Mouse (Mus musculus) ovary, postnatal 10 days (tissue): Measurements from ENCODE around the gene Ano8.
"Not testable (repeated sequence)": the region's sequence is repeated elsewhere in the genome, so short reads cannot be mapped to it uniquely, and the experiment has no call there.

Experiments
- DNase-seq: peaks from one replicate; pipeline ENCODE4 v3.0.0; 2022; ENCODE audit warnings: low spot score

Gene Ano8

DNA sequence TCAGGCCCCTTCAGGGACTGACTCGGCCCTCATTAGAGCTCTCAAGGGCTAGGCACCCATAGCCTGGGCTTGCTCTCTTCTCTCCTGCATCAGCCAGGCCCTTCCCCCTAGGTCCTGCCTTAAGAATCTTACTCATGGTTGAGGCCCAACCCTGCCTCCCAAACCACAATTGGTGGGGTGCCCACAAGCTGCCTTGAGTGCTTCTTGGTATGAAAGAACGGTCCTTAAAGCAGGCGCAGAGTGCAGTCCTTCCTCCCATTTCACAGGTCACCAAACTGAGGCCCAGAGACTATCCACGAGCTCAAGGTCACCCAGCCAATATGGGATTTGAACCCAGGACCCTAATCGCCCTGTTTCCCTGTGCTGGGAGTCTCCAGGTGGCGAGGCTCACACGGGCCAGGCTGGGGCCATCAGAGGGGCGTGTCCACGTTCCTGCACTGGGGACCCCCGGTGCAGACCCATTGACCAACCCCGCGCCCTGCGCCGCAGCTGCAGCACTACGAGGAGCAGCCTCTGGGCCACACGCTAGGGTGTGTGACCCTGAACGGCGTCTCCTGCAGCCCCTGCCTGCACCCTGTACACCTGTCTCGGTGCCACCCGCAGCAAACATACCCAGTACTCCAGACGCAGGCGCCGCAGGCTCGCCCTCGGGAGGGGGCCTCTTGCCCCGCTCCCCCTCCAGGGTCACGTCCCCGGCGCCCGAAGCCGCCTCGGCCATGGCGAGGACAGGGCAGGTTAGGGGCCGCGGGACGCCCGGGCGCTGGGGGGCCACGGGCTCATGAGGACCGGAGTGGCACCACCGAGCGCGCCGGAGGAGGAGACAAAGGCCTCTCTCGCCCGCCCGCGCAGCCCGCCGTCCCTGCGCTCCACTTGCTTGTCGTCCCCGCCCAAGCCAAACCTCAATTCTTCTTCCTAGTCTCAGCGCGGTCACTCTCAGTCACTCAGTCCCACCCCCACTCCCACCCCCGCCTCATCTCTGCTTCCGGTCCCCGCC is at the start of gene Ano8:
TSS of gene Ano8 (minus strand) at position 822 of the 994 bp plus-strand sequence.
- DNase-seq = peak; percentile 66

DNA sequence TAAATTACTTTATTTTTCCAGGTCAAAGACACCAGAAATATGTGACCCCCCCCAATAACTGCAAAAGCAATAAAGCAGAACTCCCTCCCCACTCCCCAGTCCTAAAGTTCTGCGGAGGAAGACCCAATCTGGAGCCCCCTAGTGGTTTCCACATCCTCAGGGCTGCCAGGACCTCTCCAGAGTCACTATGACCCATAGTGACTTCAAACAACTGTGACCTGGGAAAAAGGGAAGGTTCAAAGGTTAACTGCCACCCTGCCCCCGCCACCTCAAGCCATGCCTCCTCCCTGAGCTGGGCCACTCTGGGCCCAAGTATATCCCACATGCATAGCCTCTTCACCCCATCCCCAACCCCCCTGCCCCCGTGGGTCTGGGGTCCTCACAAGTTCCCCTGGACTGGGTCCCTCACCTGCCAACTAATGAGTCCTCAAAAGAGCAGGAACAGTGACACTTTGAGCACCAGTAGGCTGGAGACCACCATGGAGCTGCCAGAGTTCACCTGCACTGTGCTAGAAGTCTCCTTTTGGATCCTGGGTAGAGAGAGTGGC is 48.6 kb upstream of the Ano8 start:
- DNase-seq = no peak

DNA sequence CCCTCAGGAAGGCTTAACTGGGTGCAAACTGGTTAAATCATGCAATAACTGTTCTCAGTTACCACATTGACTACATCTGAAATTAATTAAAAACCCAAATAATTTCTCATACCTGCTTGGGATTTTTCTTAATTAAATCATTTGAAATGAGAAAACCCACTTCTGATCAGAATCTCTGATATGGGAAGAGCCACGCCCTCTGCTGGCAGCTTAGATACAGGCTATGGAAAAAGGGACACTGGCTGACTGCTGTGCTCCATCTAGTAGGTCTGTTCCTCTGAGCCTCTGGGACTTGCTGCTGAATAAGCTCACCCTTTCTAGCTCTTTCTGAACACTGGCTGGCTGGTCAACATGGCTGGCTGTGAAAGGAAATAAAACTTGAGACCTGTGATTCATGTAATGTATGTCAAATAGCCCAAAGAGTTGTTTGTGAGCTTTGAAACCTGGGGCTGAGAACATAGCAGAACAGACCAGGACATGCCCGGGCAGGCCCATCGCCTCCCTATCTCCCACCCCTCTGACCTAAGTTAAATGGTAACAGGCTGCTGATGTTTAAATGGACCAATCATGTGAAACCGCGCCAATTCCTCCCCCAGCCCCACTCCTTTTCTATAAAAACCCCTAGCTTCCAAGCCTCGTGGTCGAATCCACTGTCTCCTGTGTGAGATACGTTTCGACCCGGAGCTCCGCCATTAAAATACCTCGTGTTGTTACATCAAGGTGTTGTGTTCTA is 45.1 kb upstream of the Ano8 start:
- DNase-seq = not testable (repeated sequence)

DNA sequence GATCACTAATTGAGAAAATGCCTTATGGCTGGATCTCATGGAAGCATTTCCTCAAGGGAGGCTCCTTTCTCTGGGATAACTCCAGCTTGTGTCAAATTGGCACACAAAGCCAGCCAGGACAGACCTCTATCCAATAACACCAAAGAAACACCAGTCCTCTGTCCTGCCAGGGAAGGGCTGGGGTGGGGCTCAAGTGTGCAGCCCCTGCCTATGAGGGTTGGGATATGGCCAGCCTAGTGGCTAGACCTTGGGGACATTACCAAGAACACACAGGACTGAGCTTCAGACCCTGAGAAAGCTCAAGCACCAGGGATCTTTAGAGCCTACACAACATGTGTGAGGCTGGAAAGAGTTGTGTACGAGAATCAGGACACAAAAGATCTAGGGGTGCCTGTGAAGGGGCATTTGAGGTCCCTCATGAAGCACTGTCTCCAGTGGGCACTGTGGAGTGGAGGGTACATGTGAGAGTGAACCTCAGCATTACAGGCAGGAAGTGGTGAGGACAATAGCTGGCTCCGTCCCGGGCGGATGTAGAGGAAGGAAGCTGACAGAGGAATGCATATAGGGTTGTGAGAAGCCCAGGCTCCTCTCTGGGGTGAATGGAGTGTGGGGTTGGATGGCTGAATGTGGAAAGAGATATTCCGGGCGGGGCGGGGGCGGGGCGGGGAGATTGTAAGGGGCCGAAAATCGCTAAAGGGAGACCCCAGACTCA is 42.8 kb upstream of the Ano8 start:
- DNase-seq = no peak

DNA sequence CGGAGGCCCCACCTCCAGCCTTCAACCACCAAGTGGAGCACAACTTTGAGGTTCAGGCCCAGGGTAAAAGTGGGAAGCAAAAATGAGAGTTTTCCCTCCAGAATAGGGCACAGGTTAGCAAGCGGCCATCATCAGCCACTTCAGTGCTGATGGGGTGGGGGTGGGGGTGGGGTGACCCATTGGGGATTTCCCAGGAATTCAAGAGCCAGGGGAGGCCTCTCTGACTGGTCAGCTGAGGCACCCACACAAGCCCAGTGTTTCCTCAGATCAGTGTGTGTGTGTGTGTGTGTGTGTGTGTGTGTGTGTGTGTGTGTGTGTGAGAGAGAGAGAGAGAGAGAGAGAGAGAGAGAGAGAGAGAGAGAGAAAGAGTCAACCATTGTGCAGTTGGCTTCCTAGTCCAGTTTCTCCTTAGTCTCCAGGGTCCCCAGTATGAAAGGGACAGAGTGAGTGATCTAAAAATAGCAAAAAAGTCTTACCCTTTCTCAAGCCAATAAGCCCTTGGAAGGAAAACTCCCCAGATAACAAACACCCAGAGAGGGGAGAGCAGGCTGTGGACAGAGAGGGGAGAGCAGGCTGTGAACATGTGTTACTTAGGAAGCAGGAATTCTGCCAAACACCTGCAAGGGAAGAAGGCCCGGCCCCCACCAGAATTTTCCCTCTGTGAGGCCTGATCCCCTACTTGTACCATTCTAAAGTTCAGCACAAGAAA is 41.6 kb upstream of the Ano8 start:
- DNase-seq = no peak

DNA sequence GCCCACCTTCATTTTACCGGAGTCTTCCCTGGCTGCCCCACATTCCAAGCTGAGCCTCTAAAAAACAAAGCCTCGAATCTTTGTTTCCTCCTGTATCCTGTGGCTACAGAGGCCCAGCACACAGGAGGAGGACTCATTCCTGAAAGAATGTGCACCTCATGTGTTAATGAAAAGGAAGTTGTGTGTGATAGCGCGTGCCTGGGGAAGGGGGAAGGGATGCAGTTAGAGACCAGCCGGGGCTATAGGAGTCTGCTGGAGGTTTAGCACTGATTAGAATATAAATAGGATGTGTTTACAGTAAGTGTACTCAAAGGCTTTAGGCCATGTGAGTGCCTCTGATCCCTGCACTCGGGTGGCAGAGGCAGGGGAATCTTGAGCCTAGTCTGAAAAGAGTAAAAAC is 40.5 kb upstream of the Ano8 start:
- no peak for DNase-seq

DNA sequence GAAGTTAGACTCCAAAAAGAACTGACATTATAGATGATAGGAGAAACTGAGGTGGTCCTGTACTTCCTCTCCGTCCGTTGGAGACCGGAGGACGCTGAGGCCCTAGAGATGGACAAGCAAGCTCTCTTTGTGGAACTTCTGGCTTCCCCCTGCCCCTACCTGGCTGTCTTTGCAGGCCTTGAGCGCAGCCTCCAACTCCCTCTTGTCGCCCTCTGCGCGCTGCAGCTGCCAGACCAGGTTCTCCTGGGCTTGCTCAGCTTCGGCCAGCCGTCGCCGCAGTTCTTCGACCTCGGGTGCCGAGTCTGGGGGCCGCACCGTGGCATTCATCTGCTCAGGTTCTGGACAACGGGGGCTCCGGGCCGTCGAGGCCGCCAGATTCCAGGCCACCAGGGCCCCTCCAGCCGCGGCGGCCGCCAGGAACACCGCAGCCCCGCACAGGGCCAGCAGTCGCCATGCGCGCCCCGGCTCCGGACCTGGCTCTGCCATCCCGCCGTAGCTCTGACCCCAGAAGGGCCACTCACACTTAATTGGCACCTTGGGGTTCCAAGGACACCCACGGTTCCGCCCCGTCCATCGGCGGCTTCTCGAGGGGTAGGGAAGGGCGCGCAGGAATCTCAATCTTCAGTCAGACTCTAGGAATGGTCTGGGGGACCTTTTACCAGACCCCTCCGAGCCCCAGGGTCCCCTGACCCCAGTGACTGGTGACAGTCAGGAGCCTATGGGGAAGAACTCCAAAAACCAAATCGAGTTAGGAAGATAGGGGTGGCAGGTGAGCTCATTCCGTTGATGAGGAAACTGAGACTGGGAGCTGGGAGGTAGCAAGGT is 39.7 kb upstream of the Ano8 start, which contains the start of gene Ccdc194:
TSS of gene Ccdc194 (minus strand) at position 486 of the 825 bp plus-strand sequence.
- DNase-seq = no peak

DNA sequence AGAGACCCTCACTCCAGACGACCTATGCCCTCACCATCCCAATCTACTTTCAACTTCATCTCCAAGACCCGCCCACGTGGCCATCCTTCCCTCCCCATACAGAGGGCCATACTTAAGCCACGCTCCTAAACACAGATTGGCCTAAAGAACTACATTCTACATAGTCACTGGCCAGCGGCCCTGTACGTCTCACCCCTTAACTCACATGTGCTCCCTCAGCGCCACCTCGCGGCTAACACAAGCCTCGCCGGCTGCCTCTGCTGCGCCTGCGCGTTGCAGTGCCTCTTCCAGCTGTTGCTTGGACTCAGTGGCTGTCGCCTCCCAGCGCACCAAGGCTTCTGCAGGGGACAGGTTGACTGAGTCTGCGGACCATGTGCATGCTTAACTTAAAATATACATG is 35.9 kb upstream of the Ano8 start:
- DNase-seq = peak; percentile 93

DNA sequence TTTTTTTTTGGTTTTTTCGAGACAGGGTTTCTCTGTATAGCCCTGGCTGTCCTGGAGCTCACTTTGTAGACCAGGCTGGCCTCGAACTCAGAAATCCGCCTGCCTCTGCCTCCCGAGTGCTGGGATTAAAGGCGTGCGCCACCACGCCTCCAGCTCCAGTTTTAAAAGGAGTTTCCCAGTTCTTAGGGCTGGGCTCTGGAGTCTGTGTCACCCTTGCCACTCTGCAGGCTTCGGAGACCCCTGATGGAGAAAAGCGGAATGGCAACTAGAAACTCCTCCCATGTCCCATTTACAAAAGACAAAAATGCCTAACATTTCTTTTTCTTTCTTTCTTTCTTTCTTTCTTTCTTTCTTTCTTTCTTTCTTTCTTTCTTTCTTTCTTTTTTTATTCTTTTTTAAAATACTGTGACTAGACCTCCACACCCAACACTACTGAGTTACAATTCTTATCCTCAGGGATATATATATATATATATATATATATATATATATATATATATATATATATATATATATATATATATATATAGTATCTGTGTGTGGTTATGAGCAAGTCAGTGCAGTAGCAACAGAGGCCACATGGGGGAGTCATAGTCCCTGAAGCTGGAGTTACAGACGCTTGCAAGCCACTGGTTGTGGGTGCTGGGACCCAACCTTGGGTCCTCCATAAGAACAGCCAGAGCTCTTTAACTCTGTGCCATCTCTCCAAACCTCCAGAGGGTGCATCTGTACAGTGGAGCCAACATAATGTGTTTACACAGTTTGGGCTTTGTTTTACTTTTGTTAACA is 33.5 kb upstream of the Ano8 start:
- not testable (repeated sequence) for DNase-seq

DNA sequence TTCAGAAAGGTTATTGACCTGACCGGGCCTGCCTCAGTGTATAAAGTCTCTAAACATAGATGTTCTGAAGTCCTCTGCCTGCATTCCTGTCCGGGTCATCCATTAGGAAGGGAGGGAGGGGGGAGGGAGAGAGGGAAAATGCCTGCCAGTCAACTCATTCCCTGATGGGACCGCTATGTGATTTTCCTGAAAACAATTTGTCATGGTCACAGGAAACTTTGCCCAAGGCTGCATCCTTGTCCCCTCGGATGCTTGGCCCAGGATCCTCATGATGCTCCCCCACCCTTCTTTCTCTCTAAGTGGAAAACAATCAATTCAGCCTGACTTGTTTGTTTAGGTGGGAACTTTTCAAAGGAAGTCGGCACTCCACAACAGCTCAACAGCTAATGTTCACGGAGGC is 31.0 kb upstream of the Ano8 start:
- DNase-seq = no peak

DNA sequence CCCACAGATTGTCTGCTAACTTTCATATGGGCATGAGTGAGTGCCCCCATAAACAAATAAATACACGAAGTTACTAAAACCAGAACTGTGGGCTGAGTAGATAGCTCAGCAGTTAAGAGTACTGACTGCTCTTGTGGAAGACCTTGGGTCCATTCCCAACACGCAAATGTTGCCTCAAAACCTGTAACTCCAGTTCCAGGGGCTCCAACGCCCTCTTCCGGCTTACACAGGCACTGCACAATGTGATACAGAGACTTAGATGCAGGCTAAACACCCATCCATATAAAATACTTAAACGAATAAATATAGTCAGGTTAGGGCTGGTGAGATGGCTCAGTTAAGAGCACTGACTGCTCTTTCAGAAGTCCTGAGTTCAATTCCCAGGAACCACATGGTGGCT is 29.3 kb upstream of the Ano8 start:
- DNase-seq = no peak

DNA sequence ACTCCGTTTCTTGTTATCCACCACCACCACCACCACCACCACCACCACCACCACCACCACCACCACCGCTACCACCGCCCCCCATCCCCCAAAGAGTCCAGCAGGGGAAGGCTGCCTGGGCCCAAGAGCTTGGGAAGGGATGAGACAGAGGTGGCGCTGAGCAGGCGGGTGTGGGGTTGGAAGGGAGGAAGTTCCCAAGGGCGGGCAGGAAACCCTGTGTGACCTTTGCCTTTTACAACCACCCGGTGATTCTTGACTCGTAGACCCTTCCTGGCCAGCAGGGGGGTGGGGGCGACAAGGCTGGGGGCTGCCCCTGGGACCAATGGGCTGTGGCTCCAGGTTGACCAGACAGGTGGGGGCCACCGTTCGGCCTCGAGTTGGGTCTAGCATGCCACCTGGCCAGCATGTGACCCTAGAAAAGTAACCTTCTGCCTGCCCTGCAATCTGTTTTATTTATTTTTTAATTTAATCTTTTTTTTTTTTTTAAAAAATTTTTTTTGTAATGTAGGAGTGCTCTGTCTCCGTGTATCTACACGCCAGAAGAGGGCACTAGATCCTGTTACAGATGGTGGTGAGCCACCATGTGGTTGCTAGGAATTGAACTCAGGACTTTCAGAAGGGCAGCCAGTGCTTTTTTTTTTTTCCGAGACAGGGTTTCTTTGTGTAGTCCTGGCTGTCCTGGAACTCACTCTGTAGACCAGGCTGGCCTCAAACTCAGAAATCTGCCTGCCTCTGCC is 27.4 kb upstream of the Ano8 start:
- DNase-seq = no peak

DNA sequence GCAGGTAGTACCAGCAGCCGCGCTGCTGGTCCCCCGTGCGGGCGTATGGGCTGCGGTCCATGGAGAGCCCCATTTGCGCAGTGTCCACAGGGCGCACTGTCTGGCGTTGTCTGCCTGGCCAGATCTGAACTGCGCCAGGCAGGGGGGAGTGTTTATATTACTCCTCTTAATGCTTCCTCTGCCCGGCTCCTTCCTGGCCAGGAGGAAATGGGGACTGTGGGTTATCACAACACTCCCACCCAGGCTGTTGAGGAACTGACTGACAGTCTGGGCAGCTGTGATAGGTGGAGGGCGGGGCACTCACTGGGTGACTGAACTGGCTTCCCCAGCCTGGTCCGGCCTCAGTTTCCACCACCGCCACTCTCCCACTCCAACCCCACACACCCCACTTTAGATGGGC is 25.9 kb upstream of the Ano8 start, which contains the start of gene Plvap:
TSS of gene Plvap (minus strand) at position 109 of the 400 bp plus-strand sequence.
- no peak for DNase-seq

DNA sequence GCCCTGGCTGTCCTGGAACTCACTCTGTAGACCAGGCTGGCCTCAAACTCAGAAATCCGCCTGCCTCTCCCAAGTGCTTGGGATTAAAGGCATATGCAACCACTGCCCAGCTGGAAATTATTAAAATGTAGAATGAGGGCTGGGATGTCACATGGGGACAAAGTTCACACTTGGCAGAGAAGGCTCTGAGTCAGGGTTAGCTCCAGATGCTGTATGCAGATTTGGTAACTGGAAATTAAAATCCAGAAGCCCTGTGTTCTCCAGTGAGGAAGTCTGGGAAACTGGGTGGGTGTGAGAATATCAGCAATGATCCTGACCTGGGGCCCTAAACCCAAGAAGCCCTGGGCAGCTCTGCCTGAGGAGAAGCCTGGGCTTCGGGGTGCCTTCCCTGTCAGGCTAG is 23.6 kb upstream of the Ano8 start:
- DNase-seq = no peak

DNA sequence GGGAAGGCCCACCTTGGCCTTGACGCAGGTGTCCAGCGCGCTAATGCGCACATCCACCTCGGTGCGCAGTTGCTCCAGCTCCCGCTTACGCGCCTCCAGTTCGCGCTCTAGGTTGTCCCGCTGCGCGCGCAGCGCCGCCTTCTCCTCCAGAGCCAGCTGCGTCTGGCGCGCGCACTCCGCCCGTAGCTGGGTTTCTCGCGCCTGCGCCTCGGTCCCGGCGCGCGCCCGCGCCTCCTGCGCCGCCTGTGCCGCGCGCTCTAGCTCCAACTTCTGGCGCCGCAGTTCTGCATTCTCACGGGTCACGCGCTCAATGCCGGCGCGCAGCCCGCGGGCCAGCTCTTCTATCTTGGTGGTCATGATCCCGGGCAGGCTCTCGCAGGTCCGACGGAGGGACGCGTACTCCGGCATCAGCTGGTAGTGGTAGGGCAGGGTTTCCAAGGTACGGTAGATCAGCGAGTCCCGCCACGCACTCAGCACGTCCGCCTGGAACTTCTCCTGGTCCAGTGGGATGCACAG is 21.9 kb upstream of the Ano8 start:
- DNase-seq = no peak

DNA sequence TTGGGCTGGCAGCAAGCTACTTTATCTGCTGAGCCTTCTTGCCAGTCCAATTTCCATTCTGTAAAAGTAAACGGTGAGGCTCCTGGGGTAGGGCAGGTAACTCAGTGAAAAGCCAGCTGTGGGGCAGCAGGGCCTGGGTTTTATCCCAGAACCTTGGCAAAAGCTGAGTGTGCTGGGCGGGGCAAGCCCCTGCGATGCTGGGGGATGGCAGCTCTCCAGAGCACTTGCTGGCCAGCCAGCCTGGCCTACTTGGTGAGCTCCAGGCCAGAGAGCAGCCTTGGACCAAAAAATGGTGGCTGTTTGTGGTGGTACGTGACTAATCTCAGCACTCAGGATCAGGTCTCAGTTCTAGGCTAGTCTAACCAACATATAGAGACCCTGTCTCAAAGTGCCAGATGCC is 20.2 kb upstream of the Ano8 start:
- no peak for DNase-seq

DNA sequence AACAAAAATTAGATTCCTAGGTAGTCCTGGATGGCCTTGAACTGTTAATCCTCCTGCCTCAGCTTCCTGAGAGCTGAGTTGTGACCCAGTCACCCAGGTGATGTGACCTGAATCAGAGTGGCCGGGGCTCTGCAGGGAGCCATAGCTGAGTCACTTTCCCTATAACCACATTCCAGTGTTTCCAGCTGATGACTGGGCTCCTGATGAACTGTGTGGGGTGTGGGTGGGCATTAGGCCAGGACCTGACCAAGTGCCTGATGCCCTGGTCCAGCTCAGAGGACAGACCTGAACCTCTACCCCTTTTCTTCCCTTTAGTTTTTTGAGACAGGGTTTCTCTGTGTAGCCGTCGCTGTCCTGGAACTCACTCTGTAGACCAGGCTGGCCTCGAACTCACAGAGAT is 19.6 kb upstream of the Ano8 start:
- no peak for DNase-seq

DNA sequence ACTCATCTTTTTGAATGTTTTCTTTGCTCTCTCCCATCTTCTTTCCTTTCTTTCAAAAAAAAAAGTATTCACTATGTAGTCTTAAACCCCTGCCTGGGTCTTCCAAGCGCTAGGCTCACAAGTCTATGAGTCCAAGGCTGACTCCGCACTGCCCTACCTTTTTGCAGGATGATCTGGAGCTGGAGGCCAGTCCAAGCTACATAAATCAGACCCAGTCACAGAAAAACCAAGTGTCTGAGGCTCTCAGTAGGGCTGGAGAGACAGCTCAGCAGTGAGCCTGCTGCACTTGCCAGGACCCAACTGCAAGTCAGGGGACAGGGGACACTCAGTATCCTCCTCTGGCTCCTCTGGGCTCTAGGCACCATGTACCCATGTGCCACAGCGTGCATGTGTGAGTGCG is 18.6 kb upstream of the Ano8 start:
- no peak for DNase-seq
